Mouse (Mus musculus): Measurements from ENCODE around the gene Nlrx1. TPM values are rescaled to one million over a fixed set of nuclear protein-coding genes. Genes with fewer than 3 reads are reported as not detected.

Gene Nlrx1
- total and polyA plus RNA-seq, 2 experiments from 2014 or later = 6.0 to 6.2 TPM

DNA sequence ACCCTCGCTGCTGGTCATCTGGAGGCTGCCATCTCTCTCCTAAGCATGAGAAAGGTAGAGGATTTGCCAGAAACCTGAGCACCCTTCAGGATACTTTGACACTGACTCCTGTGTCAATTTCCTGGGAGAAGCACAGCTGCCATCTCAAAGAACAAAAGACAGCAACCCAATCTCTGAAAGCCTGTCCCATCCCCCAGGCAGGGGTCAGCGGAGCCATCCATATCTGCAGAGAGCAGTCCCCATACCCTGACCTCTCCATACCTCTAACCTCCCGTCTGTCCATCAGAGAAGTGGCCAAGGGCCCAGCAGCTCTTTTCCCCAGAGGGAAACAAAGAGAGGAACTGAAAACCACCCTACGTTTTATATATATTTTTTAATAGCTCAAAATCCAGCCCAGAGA, 31.8 kb downstream of the Nlrx1 start:
- DNase-seq (ENCODE audit: low spot score) (no peak), ATAC-seq (ENCODE audit: low FRiP score) (no peak)
- H3K4me3 ChIP-seq (ENCODE audit: low read depth, low read length) = no peak overlapping the region
- no peak overlapping the region for H3K27ac ChIP-seq (ENCODE audit: low read depth, low read length)
- no peak for TF ChIP-seq CTCF (IDR thresholded peaks at IDR 0.05)
- H3K27me3 ChIP-seq (ENCODE audit: insufficient read depth, low read length) = no peaks in the 10 kb centered on the region
- H3K9ac ChIP-seq (replicated peaks; ENCODE audit: low read length, poor library complexity, severe bottlenecking) = no peak overlapping the region
- H3K9me3 ChIP-seq (ENCODE audit: low read length) = no peaks in the 10 kb centered on the region
- H3K4me2 ChIP-seq (ENCODE audit: low read depth, low read length, poor library complexity, severe bottlenecking) = no peak overlapping the region
- WGBS = 82% methylated on average over 4 of the region's 4 CpGs
- H3K4me1 ChIP-seq (ENCODE audit: insufficient read depth, low read length) = no peaks in the 10 kb centered on the region; the same call in 1 of the 2 replicates
- H3K36me3 ChIP-seq (ENCODE audit: insufficient read depth, low read length) = no peaks in the 10 kb centered on the region

DNA sequence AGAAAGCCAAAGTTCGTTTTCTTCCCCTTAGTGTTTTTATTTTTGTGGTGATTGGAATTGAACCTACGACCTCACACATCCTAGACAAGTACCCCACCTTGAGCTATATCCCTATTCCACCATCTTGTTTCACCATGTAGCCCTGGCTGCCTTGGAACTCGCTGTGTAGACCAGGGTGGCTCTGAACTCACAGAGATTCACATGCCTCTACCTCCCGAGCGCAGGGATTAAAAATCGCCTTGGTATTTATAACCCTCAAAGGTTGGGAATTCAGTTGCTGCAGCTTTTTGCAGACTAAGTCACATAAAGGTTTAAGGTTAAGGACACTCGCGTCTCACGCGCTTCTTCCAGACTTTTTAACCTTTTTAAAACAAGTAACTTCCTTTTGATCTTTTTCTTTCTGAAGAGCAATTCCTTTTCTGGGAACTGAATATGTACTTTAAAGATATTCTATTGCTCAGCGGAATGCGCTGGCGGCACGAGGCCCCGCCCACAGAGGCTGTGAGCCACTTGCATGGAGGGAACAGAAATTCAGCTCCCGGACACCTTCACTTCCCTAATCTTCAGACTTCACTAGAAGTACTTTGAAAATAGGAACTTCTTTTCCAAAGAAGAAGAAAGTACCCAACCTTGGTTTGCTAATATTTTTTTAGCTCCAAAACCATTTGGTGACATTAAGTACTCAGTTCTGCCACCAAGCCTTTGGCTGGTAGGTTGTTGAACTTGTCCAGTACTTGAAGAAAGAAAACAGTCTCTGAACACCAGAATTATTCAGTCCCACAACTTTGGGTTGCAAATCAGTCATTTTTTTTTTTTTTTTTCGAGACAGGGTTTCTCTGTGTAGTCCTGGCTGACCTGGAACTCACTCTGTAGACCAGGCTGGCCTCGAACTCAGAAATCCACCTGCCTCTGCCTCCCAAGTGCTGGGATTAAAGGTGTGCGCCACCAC, 33.6 kb downstream of the Nlrx1 start:
- Histone ChIP-seq H3K4me3 (ENCODE audit: low read depth, low read length) (peak overlapping the region; percentile 81), H3K4me2 (ENCODE audit: low read depth, low read length, poor library complexity, severe bottlenecking) (peak overlapping the region; percentile 40), H3K27ac (ENCODE audit: low read depth, low read length) (peak overlapping the region; percentile 52), H3K27me3 (ENCODE audit: insufficient read depth, low read length) (no peaks in the 10 kb centered on the region), H3K36me3 (ENCODE audit: insufficient read depth, low read length) (no peaks in the 10 kb centered on the region), H3K4me1 (ENCODE audit: insufficient read depth, low read length) (no peaks in the 10 kb centered on the region; the same call in 1 of the 2 replicates), H3K9me3 (ENCODE audit: low read length) (no peaks in the 10 kb centered on the region), H3K9ac (replicated peaks; ENCODE audit: low read length, poor library complexity, severe bottlenecking) (no peak overlapping the region; the same call in 1 of the 2 replicates)
- DNase-seq (ENCODE audit: low spot score) (no peak), ATAC-seq (ENCODE audit: low FRiP score) (no peak)
- 25% methylated on average over 19 of the region's 19 CpGs for WGBS
- TF ChIP-seq CTCF (IDR thresholded peaks at IDR 0.05) = no peak

DNA sequence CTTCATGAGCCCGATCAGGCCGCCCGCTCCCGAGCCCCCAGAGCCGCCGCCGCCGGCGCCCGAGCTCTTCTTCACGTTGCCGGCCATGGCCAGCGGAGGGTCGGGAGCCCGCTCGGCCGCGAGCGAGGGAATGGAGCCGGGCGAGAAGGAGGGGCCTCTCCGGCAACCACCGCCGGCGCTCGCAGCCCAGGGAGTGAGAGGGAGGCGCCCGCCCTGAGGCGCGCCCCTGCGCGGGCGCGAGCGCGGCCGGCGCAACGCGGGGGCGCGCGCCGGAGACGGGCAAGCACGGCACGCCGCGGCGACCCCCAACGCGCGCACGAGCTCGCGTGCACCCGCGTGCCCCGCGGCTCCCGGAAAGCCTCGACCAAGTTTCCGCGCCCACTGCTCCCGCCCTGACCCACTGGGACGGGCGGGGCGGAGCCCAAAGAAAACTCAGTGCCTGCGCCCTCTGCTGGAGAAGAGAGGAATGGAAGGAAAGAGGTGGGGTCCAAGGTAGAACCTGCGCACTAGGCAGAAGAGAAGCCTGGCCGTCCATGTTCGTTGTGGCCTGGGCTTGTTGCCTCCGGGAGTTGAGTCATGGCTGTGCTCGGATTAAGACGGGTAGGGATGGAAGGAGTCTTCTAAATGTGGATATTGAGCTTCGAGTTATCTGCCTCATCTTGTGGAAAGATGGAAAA, 34.5 kb downstream of the Nlrx1 start, which contains the start of gene Cbl:
Cbl (minus strand) TSS at position 248 of the 677 bp plus-strand sequence.
- TF ChIP-seq CTCF (IDR thresholded peaks at IDR 0.05) = peak; percentile 99
- Histone ChIP-seq H3K9ac (replicated peaks; ENCODE audit: low read length, poor library complexity, severe bottlenecking) (peak within 1 kb of the TSS; percentile 84), H3K4me1 (ENCODE audit: insufficient read depth, low read length) (no peaks in the 10 kb centered on the region; the same call in 1 of the 2 replicates), H3K36me3 (ENCODE audit: insufficient read depth, low read length) (no peaks in the 10 kb centered on the region), H3K4me3 (ENCODE audit: low read depth, low read length) (peak within 1 kb of the TSS; percentile 81), H3K27ac (ENCODE audit: low read depth, low read length) (peak within 1 kb of the TSS; percentile 90), H3K9me3 (ENCODE audit: low read length) (no peaks in the 10 kb centered on the region), H3K4me2 (ENCODE audit: low read depth, low read length, poor library complexity, severe bottlenecking) (peak within 1 kb of the TSS; percentile 83), H3K27me3 (ENCODE audit: insufficient read depth, low read length) (no peaks in the 10 kb centered on the region)
- DNase-seq (ENCODE audit: low spot score) (peak; percentile 98), ATAC-seq (ENCODE audit: low FRiP score) (peak; percentile 96)
- WGBS = under 1% methylated on average over 66 of the region's 76 CpGs

GRCm38 (mm10) chr9:44233021-44233801, 35.2 kb downstream of the Nlrx1 start:
- Histone ChIP-seq H3K4me3 (ENCODE audit: low read depth, low read length) (peak overlapping the region; percentile 81), H3K4me1 (ENCODE audit: insufficient read depth, low read length) (no peaks in the 10 kb centered on the region; the same call in 1 of the 2 replicates), H3K27ac (ENCODE audit: low read depth, low read length) (peak overlapping the region; percentile 90), H3K9ac (replicated peaks; ENCODE audit: low read length, poor library complexity, severe bottlenecking) (peak overlapping the region; percentile 84), H3K9me3 (ENCODE audit: low read length) (no peaks in the 10 kb centered on the region), H3K27me3 (ENCODE audit: insufficient read depth, low read length) (no peaks in the 10 kb centered on the region), H3K4me2 (ENCODE audit: low read depth, low read length, poor library complexity, severe bottlenecking) (peak overlapping the region; percentile 83), H3K36me3 (ENCODE audit: insufficient read depth, low read length) (no peaks in the 10 kb centered on the region)
- DNase-seq (ENCODE audit: low spot score) = peak; percentile 50
- TF ChIP-seq CTCF (IDR thresholded peaks at IDR 0.05) = no peak
- under 1% methylated on average over 40 of the region's 40 CpGs for WGBS
- ATAC-seq (ENCODE audit: low FRiP score) = peak; percentile 76

DNA sequence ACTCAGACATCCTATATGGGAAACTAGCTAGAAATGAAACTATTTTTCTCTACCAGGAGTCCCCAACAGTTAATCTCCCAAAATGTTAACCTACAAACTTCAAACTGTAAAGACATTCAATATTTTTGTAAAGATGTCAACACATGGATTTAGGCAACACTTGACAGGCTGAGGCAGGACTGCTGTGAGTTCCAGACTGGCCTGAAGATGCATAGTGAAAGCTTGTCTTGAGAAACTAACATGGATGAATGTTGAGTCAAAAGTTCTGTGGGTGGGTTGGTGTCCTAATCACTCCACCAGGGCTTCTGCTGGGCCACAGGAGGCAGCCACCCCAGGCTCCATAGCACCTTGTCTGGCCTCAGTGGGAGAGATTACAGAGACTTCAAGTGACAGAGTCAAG, 36.8 kb downstream of the Nlrx1 start:
- no peak overlapping the region for H3K9ac ChIP-seq (replicated peaks; ENCODE audit: low read length, poor library complexity, severe bottlenecking)
- ATAC-seq (ENCODE audit: low FRiP score) = no peak
- no peak overlapping the region for H3K4me3 ChIP-seq (ENCODE audit: low read depth, low read length)

More for the DNA sequence above, 36.8 kb downstream of the Nlrx1 start:
- Histone ChIP-seq H3K4me2 (ENCODE audit: low read depth, low read length, poor library complexity, severe bottlenecking) (peak overlapping the region; percentile 83), H3K9me3 (ENCODE audit: low read length) (no peaks in the 10 kb centered on the region), H3K36me3 (ENCODE audit: insufficient read depth, low read length) (no peaks in the 10 kb centered on the region), H3K27ac (ENCODE audit: low read depth, low read length) (no peak overlapping the region), H3K27me3 (ENCODE audit: insufficient read depth, low read length) (no peaks in the 10 kb centered on the region), H3K4me1 (ENCODE audit: insufficient read depth, low read length) (no peaks in the 10 kb centered on the region; the same call in 1 of the 2 replicates)
- no peak for DNase-seq (ENCODE audit: low spot score)
- TF ChIP-seq CTCF (IDR thresholded peaks at IDR 0.05) = no peak

Measured in midbrain, postnatal 0 days (tissue).